Mouse (Mus musculus): ENCODE data around the gene Gbf1. TPM values are rescaled to one million over a fixed set of nuclear protein-coding genes. Genes with fewer than 3 reads are reported as not detected.

The Gbf1 gene
- polyA plus RNA-seq, 1 experiment, result 67.0 TPM

- peak in 1 of 2 experiments; percentile 75 for DNase-seq (ENCODE audit: extremely low spot score in 1 of 2, low spot score in 1 of 2)
Measured at GRCm38 (mm10) chr19:46326756-46327305, 174.5 kb downstream of the Gbf1 start, which contains the start of gene Psd. Gene Psd, minus strand, starts transcription at chr19:46327156.

GRCm38 (mm10) chr19:46327531-46328064, 175.3 kb downstream of the Gbf1 start:
- no peak for DNase-seq (ENCODE audit: extremely low spot score in 1 of 2, low spot score in 1 of 2)

- peak; percentile 92 to 96 for DNase-seq (ENCODE audit: extremely low spot score in 1 of 2, low spot score in 1 of 2)
Measured at GRCm38 (mm10) chr19:46328081-46329030, 176.0 kb downstream of the Gbf1 start, which contains the start of gene Fbxl15. Gene Fbxl15, plus strand, starts transcription at chr19:46328184.

- no peak for DNase-seq (ENCODE audit: extremely low spot score in 1 of 2, low spot score in 1 of 2)
Measured at GRCm38 (mm10) chr19:46329031-46329641, 176.8 kb downstream of the Gbf1 start.

- peak in 1 of 2 experiments; percentile 86 for DNase-seq (ENCODE audit: extremely low spot score in 1 of 2, low spot score in 1 of 2)
Measured at GRCm38 (mm10) chr19:46329951-46330350, 177.6 kb downstream of the Gbf1 start.

GRCm38 (mm10) chr19:46330696-46331095, 178.4 kb downstream of the Gbf1 start:
- no peak for DNase-seq (ENCODE audit: extremely low spot score in 1 of 2, low spot score in 1 of 2)

- DNase-seq (ENCODE audit: extremely low spot score in 1 of 2, low spot score in 1 of 2), result no peak
Measured at GRCm38 (mm10) chr19:46331326-46331725, 179.0 kb downstream of the Gbf1 start.

GRCm38 (mm10) chr19:46331936-46332335, 179.6 kb downstream of the Gbf1 start:
- DNase-seq (ENCODE audit: extremely low spot score in 1 of 2, low spot score in 1 of 2), result no peak

- no peak for DNase-seq (ENCODE audit: extremely low spot score in 1 of 2, low spot score in 1 of 2)
Measured at GRCm38 (mm10) chr19:46332721-46333339, 180.5 kb downstream of the Gbf1 start.

GRCm38 (mm10) chr19:46333906-46334305, 181.6 kb downstream of the Gbf1 start:
- DNase-seq (ENCODE audit: extremely low spot score in 1 of 2, low spot score in 1 of 2), result no peak

Other genes with a start within 250 kb of the Gbf1 start
- gene Armh3, start 154.0 kb upstream of the Gbf1 start, polyA plus RNA-seq (2012; rRNA removed), result 14.9 and 16.2 TPM in 2 replicates
- gene Hps6, start 149.0 kb upstream of the Gbf1 start, polyA plus RNA-seq (2012; rRNA removed), result 3.1 and 3.6 TPM in 2 replicates
- 15.9 TPM in 2 replicates for gene Pprc1, start 107.6 kb upstream of the Gbf1 start, polyA plus RNA-seq (2012; rRNA removed)
- 171 and 172 TPM in 2 replicates for gene Ldb1, start 107.3 kb upstream of the Gbf1 start, polyA plus RNA-seq (2012; rRNA removed)
- gene Nolc1, start 76.6 kb upstream of the Gbf1 start, polyA plus RNA-seq (2012; rRNA removed), result 37.1 and 41.8 TPM in 2 replicates
- gene Elovl3, start 20.6 kb upstream of the Gbf1 start, polyA plus RNA-seq (2012; rRNA removed), result not detected in 2 replicates
- gene Pitx3, start 4.2 kb upstream of the Gbf1 start, polyA plus RNA-seq (2012; rRNA removed), result 0.16 and 0.21 TPM in 2 replicates
- gene Nfkb2, start 151.8 kb downstream of the Gbf1 start, polyA plus RNA-seq (2012; rRNA removed), result 2.9 and 3.1 TPM in 2 replicates
- gene Psd, start 174.6 kb downstream of the Gbf1 start, polyA plus RNA-seq (2012; rRNA removed), result 653 and 659 TPM in 2 replicates
- 33.2 and 36.5 TPM in 2 replicates for gene Fbxl15, start 175.7 kb downstream of the Gbf1 start, polyA plus RNA-seq (2012; rRNA removed)
- 226 and 229 TPM in 2 replicates for gene Cuedc2, start 186.2 kb downstream of the Gbf1 start, polyA plus RNA-seq (2012; rRNA removed)
- gene Mfsd13a, start 188.6 kb downstream of the Gbf1 start, polyA plus RNA-seq (2012; rRNA removed), result 30.4 and 39.6 TPM in 2 replicates
- gene 2310034G01Rik, start 197.8 kb downstream of the Gbf1 start, polyA plus RNA-seq (2012; rRNA removed), result 1.8 and 2.1 TPM in 2 replicates
- gene Actr1a, start 243.2 kb downstream of the Gbf1 start, polyA plus RNA-seq (2012; rRNA removed), result 173 and 175 TPM in 2 replicates
- 10.5 and 12.4 TPM in 2 replicates for gene Sufu, start 244.4 kb downstream of the Gbf1 start, polyA plus RNA-seq (2012; rRNA removed)